Mouse (Mus musculus) urinary bladder, postnatal 4 days (tissue): ENCODE results near the gene Npas2.
A peak's percentile ranks its signal among the peaks of the same experiment; 100 is the strongest.

Experiments used
- DNase-seq, 2 experiments: peaks; one replicate each; pipeline ENCODE4 v3.0.0; 2021 to 2022; ENCODE audit warnings: low spot score in 2 of 2

The Npas2 gene

GRCm38 (mm10) chr1:39335561-39336196 is 142.1 kb downstream of the Npas2 start:
- DNase-seq: no peak

- no peak for DNase-seq
Measured at GRCm38 (mm10) chr1:39336788-39337187, 143.3 kb downstream of the Npas2 start.

- no peak for DNase-seq
Measured at GRCm38 (mm10) chr1:39338831-39339230, 145.3 kb downstream of the Npas2 start.

- no peak for DNase-seq
Measured at GRCm38 (mm10) chr1:39339455-39339854, 145.9 kb downstream of the Npas2 start.

- DNase-seq: no peak
Measured at GRCm38 (mm10) chr1:39340156-39340555, 146.6 kb downstream of the Npas2 start.

GRCm38 (mm10) chr1:39340647-39341046 is 147.1 kb downstream of the Npas2 start:
- no peak for DNase-seq

- no peak for DNase-seq
Measured at GRCm38 (mm10) chr1:39341807-39342206, 148.3 kb downstream of the Npas2 start.

- no peak for DNase-seq
Measured at GRCm38 (mm10) chr1:39343242-39343641, 149.7 kb downstream of the Npas2 start.

GRCm38 (mm10) chr1:39344981-39345600 is 151.6 kb downstream of the Npas2 start:
- no peak for DNase-seq

- DNase-seq: no peak
Measured at GRCm38 (mm10) chr1:39349001-39349400, 155.5 kb downstream of the Npas2 start.

- DNase-seq: no peak
Measured at GRCm38 (mm10) chr1:39349427-39349826, 155.9 kb downstream of the Npas2 start.

- no peak for DNase-seq
Measured at GRCm38 (mm10) chr1:39361754-39362514, 168.4 kb downstream of the Npas2 start.

GRCm38 (mm10) chr1:39362515-39362893 is 169.0 kb downstream of the Npas2 start:
- DNase-seq: no peak

GRCm38 (mm10) chr1:39365562-39365961 is 172.0 kb downstream of the Npas2 start:
- DNase-seq: no peak

- no peak for DNase-seq
Measured at GRCm38 (mm10) chr1:39367045-39367444, 173.5 kb downstream of the Npas2 start.

GRCm38 (mm10) chr1:39367601-39368266 is 174.2 kb downstream of the Npas2 start, which contains the start of gene Rpl31:
Rpl31 (plus strand) TSS chr1:39367842.
- peak; percentile 97 for DNase-seq

GRCm38 (mm10) chr1:39368267-39368841 is 174.8 kb downstream of the Npas2 start:
- DNase-seq: no peak

- DNase-seq: no peak
Measured at GRCm38 (mm10) chr1:39370431-39370830, 176.9 kb downstream of the Npas2 start.

GRCm38 (mm10) chr1:39372220-39372843 is 178.8 kb downstream of the Npas2 start:
- DNase-seq: no peak

- DNase-seq: no peak
Measured at GRCm38 (mm10) chr1:39373378-39373777, 179.8 kb downstream of the Npas2 start.

GRCm38 (mm10) chr1:39374231-39374809 is 180.8 kb downstream of the Npas2 start:
- no peak for DNase-seq
